Mouse (Mus musculus) heart, postnatal 0 days (tissue): ENCODE data around the gene Ephb2. TPM values are rescaled to one million over a fixed set of nuclear protein-coding genes. Genes with fewer than 3 reads are reported as not detected.

Experiments
- ATAC-seq: fragments of 200-750 bp; cut with Nextera tagmentation; 2 replicates; pipeline ENCODE4 v1.8.0; 2017; ENCODE audit warnings: low read depth, moderate number of reproducible peaks, moderate library complexity; ENCODE audit not compliant: insufficient read depth
- DNase-seq: peaks from one replicate; pipeline ENCODE4 v3.0.0-alpha.2; 2016; ENCODE audit warnings: low spot score
- H3K27ac ChIP-seq: fragments of 300-500 bp; sonication (generic); 2 replicates; pipeline ENCODE4 v1.5.1; 2014; ENCODE audit warnings: low read depth, mild to moderate bottlenecking
- H3K27me3 ChIP-seq: fragments of 300-500 bp; sonication (generic); 2 replicates; pipeline ENCODE4 v1.6.1; 2014; ENCODE audit warnings: low read length, mixed read lengths; ENCODE audit not compliant: control insufficient read depth, insufficient read depth
- H3K36me3 ChIP-seq: fragments of 300-500 bp; sonication (generic); replicated peaks from 2 replicates; pipeline ENCODE4 v1.6.1; 2014; ENCODE audit warnings: low read length, mixed read lengths; ENCODE audit not compliant: control insufficient read depth, insufficient read depth
- H3K4me1 ChIP-seq: fragments of 300-500 bp; sonication (generic); 2 replicates; pipeline ENCODE4 v1.6.1; 2014; ENCODE audit warnings: antibody characterized with exemption; ENCODE audit not compliant: control insufficient read depth, insufficient read depth
- H3K4me2 ChIP-seq: fragments of 300-500 bp; sonication (generic); 2 replicates; pipeline ENCODE4 v1.6.1; 2014; ENCODE audit warnings: low read depth, mild to moderate bottlenecking, low read length, moderate library complexity
- H3K4me3 ChIP-seq: fragments of 300-500 bp; sonication (generic); 2 replicates; pipeline ENCODE4 v1.5.1; 2014; ENCODE audit warnings: low read depth, low read length
- H3K9ac ChIP-seq: fragments of 300-500 bp; sonication (generic); replicated peaks from 2 replicates; pipeline ENCODE4 v1.6.1; 2014; ENCODE audit warnings: low read depth, low read length, mixed read lengths
- H3K9me3 ChIP-seq: fragments of 300-500 bp; sonication (generic); replicated peaks from 2 replicates; pipeline ENCODE4 v1.6.1; 2016; ENCODE audit warnings: low read length; ENCODE audit not compliant: control insufficient read depth
- CTCF ChIP-seq: IDR thresholded peaks from 2 replicates; pipeline ENCODE4 v1.5.1; 2016; ENCODE audit warnings: antibody characterized with exemption, control low read depth, low read depth
- EP300 ChIP-seq: IDR thresholded peaks from 2 replicates; pipeline ENCODE4 v1.6.1; 2016; ENCODE audit warnings: antibody characterized with exemption, low read depth
- WGBS: fragments of 180-500 bp; shearing (Covaris S2); extraction: QIAGEN DNeasy Blood & Tissue Kit; methylation state at CpG from one replicate; pipeline ENCODE4 v1.1.7; 2014; 5-methylcytosine and 5-hydroxymethylcytosine counted together
- microRNA-seq: library from miRNA; unstranded; fragments of <30 nt; microRNA quantifications from one replicate; pipeline ENCODE4, GENCODE M21; 2016
- polyA plus RNA-seq: library from polyadenylated mRNA; unstranded; fragments of >200 nt; fragmentation: Nextera tagmentation; extraction: Ambion mirVana; gene quantifications from 2 replicates; pipeline ENCODE4 v1.2.1, GENCODE M21; 2015
- total RNA-seq: library from RNA; depleted of rRNA; stranded (reverse); fragments of >200 nt; gene quantifications from 2 replicates; pipeline ENCODE4 v1.2.3, GENCODE M21; 2014; ENCODE audit warnings: low replicate concordance; rRNA removed

Ephb2 gene
- total and polyA plus RNA-seq, 2 experiments from 2014 or later: 0.19 to 10.2 TPM

DNA sequence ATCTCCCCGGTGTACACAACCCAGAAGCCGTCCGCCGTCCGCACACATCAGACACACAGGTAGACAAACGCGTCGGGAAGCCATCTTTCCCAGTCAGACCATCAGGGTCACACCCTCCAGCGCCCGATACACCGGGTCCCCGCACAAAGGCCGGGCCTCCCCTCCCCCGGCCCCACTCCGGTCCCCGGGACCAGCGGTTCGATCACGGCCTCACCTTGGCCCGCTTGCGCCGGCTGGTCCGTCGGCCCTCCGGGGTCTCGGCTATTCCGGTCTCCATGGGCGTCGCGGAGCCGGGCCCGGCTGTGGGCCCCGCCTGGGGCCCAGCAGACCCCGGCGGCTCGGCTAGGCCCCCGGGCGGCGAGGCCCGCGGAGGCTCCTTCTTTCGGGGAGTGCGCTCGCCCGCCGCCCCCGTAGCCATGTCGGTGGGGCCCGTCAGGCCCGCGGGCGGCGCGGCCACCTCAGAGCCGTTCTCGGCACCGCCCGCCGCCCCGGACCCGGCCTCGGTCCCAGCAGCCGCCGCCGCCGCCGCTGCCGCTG, 233.7 kb downstream of the Ephb2 start:
- Histone ChIP-seq H3K27ac (peak overlapping the region; percentile 85), H3K4me2 (peak overlapping the region; percentile 69), H3K4me3 (peak overlapping the region; percentile 80), H3K4me1 (peaks cover 11% of the 10 kb centered on the region), H3K27me3 (no peaks in the 10 kb centered on the region), H3K36me3 (no peaks in the 10 kb centered on the region), H3K9ac (peak overlapping the region; percentile 97), H3K9me3 (no peaks in the 10 kb centered on the region)
- peak; percentile 62 for ATAC-seq
- WGBS: under 1% methylated on average over 58 of the region's 68 CpGs
- TF ChIP-seq CTCF: no peak
- no peak for TF ChIP-seq EP300
- peak; percentile 46 for DNase-seq

- H3K9me3 ChIP-seq: no peaks in the 10 kb centered on the region
- peak overlapping the region; percentile 85 for H3K27ac ChIP-seq
- H3K36me3 ChIP-seq: no peaks in the 10 kb centered on the region
- no peak for TF ChIP-seq CTCF
- TF ChIP-seq EP300: no peak
- peak overlapping the region; percentile 80 for H3K4me3 ChIP-seq
- ATAC-seq (no peak), DNase-seq (peak; percentile 17)
- 2% methylated on average over 13 of the region's 13 CpGs for WGBS
- H3K27me3 ChIP-seq: no peaks in the 10 kb centered on the region
- H3K4me2 ChIP-seq: peak overlapping the region; percentile 69
- peaks cover 11% of the 10 kb centered on the region for H3K4me1 ChIP-seq
- H3K9ac ChIP-seq: peak overlapping the region; percentile 97
Measured at GRCm38 (mm10) chr4:136601476-136601875, 234.3 kb downstream of the Ephb2 start.

DNA sequence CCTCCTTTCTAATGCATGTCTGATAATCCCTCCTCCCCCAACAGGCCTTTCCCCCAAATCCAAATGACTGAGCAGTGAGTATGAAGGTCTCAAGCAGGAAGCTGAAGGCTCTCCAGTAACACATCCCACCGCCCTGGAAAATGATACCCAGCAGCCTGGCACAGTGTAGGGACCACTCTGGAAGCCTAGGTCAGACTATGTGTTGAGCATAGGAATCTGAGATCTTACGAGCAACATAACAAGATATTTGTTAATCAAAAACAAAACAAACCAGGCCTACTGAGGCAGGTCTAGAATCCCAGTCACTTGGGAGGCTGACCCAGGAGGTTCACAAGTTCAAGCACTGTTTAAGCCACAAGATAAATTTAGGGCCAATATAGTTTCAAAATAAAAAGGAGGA, 235.3 kb downstream of the Ephb2 start:
- peaks cover 11% of the 10 kb centered on the region for H3K4me1 ChIP-seq
- H3K27me3 ChIP-seq: no peaks in the 10 kb centered on the region
- ATAC-seq: no peak
- peak overlapping the region; percentile 69 for H3K4me2 ChIP-seq
- no peak for DNase-seq
- no peaks in the 10 kb centered on the region for H3K9me3 ChIP-seq
- H3K27ac ChIP-seq: no peak overlapping the region
- H3K36me3 ChIP-seq: no peaks in the 10 kb centered on the region
- H3K9ac ChIP-seq: no peak overlapping the region
- 84% methylated on average over 2 of the region's 2 CpGs for WGBS
- no peak overlapping the region for H3K4me3 ChIP-seq
- TF ChIP-seq CTCF (no peak), EP300 (no peak)

- 95% methylated on average over 3 of the region's 3 CpGs for WGBS
- no peak overlapping the region for H3K9ac ChIP-seq
- DNase-seq (no peak), ATAC-seq (no peak)
- H3K36me3 ChIP-seq: no peaks in the 10 kb centered on the region
- no peak overlapping the region for H3K4me2 ChIP-seq
- TF ChIP-seq CTCF (0 out of 2 replicates have a peak, but pooled peaks have one; percentile 10), EP300 (no peak)
- H3K4me1 ChIP-seq: peaks cover 11% of the 10 kb centered on the region
- H3K27ac ChIP-seq: no peak overlapping the region
- H3K9me3 ChIP-seq: no peaks in the 10 kb centered on the region
- H3K27me3 ChIP-seq: no peaks in the 10 kb centered on the region
- no peak overlapping the region for H3K4me3 ChIP-seq
Measured at GRCm38 (mm10) chr4:136599869-136600268, 235.9 kb downstream of the Ephb2 start.

- Histone ChIP-seq H3K27ac (no peak overlapping the region), H3K9ac (no peak overlapping the region), H3K4me2 (no peak overlapping the region), H3K9me3 (no peaks in the 10 kb centered on the region), H3K4me1 (peaks cover 11% of the 10 kb centered on the region), H3K36me3 (no peaks in the 10 kb centered on the region), H3K4me3 (no peak overlapping the region), H3K27me3 (no peaks in the 10 kb centered on the region)
- TF ChIP-seq CTCF: no peak
- TF ChIP-seq EP300: no peak
- ATAC-seq: no peak
- 78% methylated on average over 7 of the region's 7 CpGs for WGBS
- DNase-seq: no peak
Measured at GRCm38 (mm10) chr4:136598268-136598876, 237.4 kb downstream of the Ephb2 start.

Small RNAs within 50 kb of the gene (microRNA-seq; reads per million reads assigned to microRNA genes)
- gene Gm22180: not detected

Other genes starting within 250 kb of the Ephb2 start
- 48.2 and 57.0 TPM in 2 replicates for gene Kdm1a, start 233.3 kb downstream of the Ephb2 start, total RNA-seq
- gene Kdm1a, start 233.3 kb downstream of the Ephb2 start, polyA plus RNA-seq: 15.2 and 17.0 TPM in 2 replicates
- gene Tex46, start 225.6 kb downstream of the Ephb2 start, total RNA-seq: not detected in 2 replicates
- gene Tex46, start 225.6 kb downstream of the Ephb2 start, polyA plus RNA-seq: not detected in 2 replicates
- not detected in 2 replicates for gene Lactbl1, start 213.4 kb downstream of the Ephb2 start, total RNA-seq
- not detected in 2 replicates for gene Lactbl1, start 213.4 kb downstream of the Ephb2 start, polyA plus RNA-seq
- gene C1qb, start 50.2 kb upstream of the Ephb2 start, total RNA-seq: 38.7 and 64.1 TPM in 2 replicates
- gene C1qb, start 50.2 kb upstream of the Ephb2 start, polyA plus RNA-seq: 37.2 and 39.8 TPM in 2 replicates
- 31.1 and 49.2 TPM in 2 replicates for gene C1qc, start 57.1 kb upstream of the Ephb2 start, total RNA-seq
- 19.3 and 22.4 TPM in 2 replicates for gene C1qc, start 57.1 kb upstream of the Ephb2 start, polyA plus RNA-seq
- 40.9 and 50.6 TPM in 2 replicates for gene C1qa, start 62.8 kb upstream of the Ephb2 start, total RNA-seq
- 25.9 and 27.6 TPM in 2 replicates for gene C1qa, start 62.8 kb upstream of the Ephb2 start, polyA plus RNA-seq
- gene Epha8, start 120.8 kb upstream of the Ephb2 start, total RNA-seq: 0.08 and 0.19 TPM in 2 replicates
- gene Epha8, start 120.8 kb upstream of the Ephb2 start, polyA plus RNA-seq: not detected in 2 replicates
- 6.8 and 11.3 TPM in 2 replicates for gene Zbtb40, start 212.8 kb upstream of the Ephb2 start, total RNA-seq
- 1.1 and 1.3 TPM in 2 replicates for gene Zbtb40, start 212.8 kb upstream of the Ephb2 start, polyA plus RNA-seq